Mouse (Mus musculus) kidney, adult 2 months (tissue): ENCODE data around the gene Dusp11. TPM values are rescaled to one million over a fixed set of nuclear protein-coding genes. Genes with fewer than 3 reads are reported as not detected.
"Not testable (repeated sequence)": the region's sequence is repeated elsewhere in the genome, so short reads cannot be mapped to it uniquely, and the experiment has no call there.

Experiments used
- DNase-seq: peaks from one replicate; pipeline ENCODE4 v3.0.0; 2021
- H3K27ac ChIP-seq: fragments of 200-500 bp; 2 replicates; pipeline ENCODE4 v1.5.1; 2012; ENCODE audit warnings: low read depth, low read length, control low read depth, inconsistent platforms; ENCODE audit not compliant: insufficient read depth
- H3K27me3 ChIP-seq: fragments of 200-500 bp; replicated peaks from 2 replicates; pipeline ENCODE4 v1.6.1; 2012; ENCODE audit warnings: mild to moderate bottlenecking, moderate library complexity, low read length, inconsistent platforms; ENCODE audit not compliant: control insufficient read depth, insufficient read depth
- H3K36me3 ChIP-seq: fragments of 200-500 bp; 2 replicates; pipeline ENCODE4 v1.6.1; 2012; ENCODE audit warnings: mild to moderate bottlenecking, moderate library complexity, low read length, inconsistent platforms; ENCODE audit not compliant: control insufficient read depth, insufficient read depth
- H3K4me1 ChIP-seq: fragments of 200-500 bp; 2 replicates; pipeline ENCODE4 v1.6.1; 2011; ENCODE audit warnings: low read length; ENCODE audit not compliant: control insufficient read depth, insufficient read depth
- H3K4me3 ChIP-seq: fragments of 200-500 bp; 2 replicates; pipeline ENCODE4 v1.5.1; 2011; ENCODE audit warnings: mild to moderate bottlenecking, low read depth, low read length, control low read depth; ENCODE audit not compliant: insufficient read depth
- CTCF ChIP-seq: fragments of 200-500 bp; conservative IDR thresholded peaks from 2 replicates; pipeline ENCODE4 v1.5.1; 2011; ENCODE audit warnings: low read depth, mild to moderate bottlenecking, control low read depth, low read length, moderate library complexity, mixed read lengths; ENCODE audit not compliant: insufficient read depth, insufficient read length
- POLR2A ChIP-seq: fragments of 200-500 bp; IDR thresholded peaks from one replicate; pipeline ENCODE4 v1.6.1; 2011; ENCODE audit warnings: low read depth, low read length, control low read depth
- WGBS: fragments of 180-500 bp; shearing (Covaris S2); methylation state at CpG from one replicate; pipeline ENCODE4 v1.1.7; 2018; 5-methylcytosine and 5-hydroxymethylcytosine counted together
- polyA plus RNA-seq: library from polyadenylated mRNA; depleted of rRNA; stranded (reverse); fragments of >200 nt; gene quantifications from 2 replicates; pipeline ENCODE4 v1.2.3, GENCODE M21; 2012; rRNA removed

The Dusp11 gene
- 35.0 and 36.6 TPM in 2 replicates for polyA plus RNA-seq

DNA sequence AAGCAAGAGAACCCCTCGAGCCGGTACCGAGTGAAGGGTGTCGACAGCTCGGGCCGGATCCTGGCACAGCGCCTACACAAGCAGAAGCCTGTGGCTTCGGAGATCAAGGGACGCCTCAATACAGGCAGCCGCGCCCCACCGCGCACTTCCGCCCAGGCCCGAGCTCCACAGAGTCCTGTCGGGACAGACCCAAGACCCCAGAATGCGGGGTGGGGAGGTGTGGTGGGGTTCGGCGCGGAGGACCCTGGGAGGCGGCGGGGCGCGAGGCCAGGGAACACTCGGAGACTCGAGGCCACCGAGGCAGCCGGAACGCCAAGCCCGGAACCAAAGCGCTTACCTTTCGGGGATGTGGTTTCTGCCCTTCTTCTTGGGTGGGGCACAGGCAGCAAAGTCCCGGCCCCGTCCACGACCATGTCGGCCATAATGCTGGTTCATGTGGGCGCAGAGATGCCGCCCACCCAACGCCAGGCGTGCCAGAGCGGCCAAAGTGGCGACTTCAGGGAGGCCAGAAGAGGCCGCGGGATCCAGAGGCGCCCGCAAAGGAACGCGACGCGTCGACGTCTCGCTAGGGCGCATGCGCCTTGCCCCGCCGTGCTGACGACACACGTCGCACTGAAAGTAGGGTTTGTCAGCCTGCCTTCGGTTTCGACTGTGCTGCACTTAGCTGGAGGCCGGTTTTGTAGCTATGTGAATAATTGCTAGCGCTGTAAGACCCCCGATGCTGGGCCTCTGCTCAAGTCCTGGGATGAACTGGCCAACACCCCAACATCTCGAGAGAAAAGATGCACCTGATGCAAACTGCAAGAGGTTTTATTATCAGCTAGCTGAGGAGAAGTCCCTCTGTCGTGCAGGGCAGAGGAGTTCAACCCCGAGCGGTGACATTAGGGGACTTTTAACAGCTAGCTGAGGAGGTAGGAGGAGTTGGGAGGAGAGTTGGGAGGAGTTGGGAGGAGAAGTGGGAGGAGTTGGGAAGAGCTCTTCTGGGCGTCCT, at the start of gene Dusp11:
Gene Dusp11, minus strand, starts transcription at position 567 of the 991 bp plus-strand sequence.
- H3K4me3 ChIP-seq, result peak within 1 kb of the TSS; percentile 85
- peak; percentile 95 for DNase-seq

GRCm38 (mm10) chr6:86009980-86010379, 48.5 kb upstream of the Dusp11 start:
- TF ChIP-seq POLR2A (no peak), CTCF (peak; percentile 84)
- 38% methylated on average over 4 of the region's 4 CpGs for WGBS
- no peak overlapping the region for H3K27ac ChIP-seq
- H3K36me3 ChIP-seq, result no peaks in the 10 kb centered on the region
- peak; percentile 69 for DNase-seq
- H3K4me1 ChIP-seq, result no peaks in the 10 kb centered on the region
- no peak overlapping the region for H3K4me3 ChIP-seq
- H3K27me3 ChIP-seq, result no peaks in the 10 kb centered on the region

More for the DNA sequence above, at the start of gene Dusp11:
- WGBS, result under 1% methylated on average over 70 of the region's 70 CpGs
- Histone ChIP-seq H3K27ac (peak within 1 kb of the TSS; percentile 99), H3K27me3 (no peaks in the 10 kb centered on the region), H3K4me1 (peaks cover 4% of the 10 kb centered on the region; the same call in 1 of the 2 replicates), H3K36me3 (peaks cover 1% of the 10 kb centered on the region)
- TF ChIP-seq CTCF, result no peak
- TF ChIP-seq POLR2A, result peak; percentile 16

- TF ChIP-seq CTCF, result peak; percentile 99
- no peak for TF ChIP-seq POLR2A
- Histone ChIP-seq H3K27me3 (no peaks in the 10 kb centered on the region), H3K36me3 (no peaks in the 10 kb centered on the region), H3K4me3 (no peak overlapping the region), H3K4me1 (no peaks in the 10 kb centered on the region; the same call in 1 of the 2 replicates), H3K27ac (no peak overlapping the region)
- peak; percentile 76 for DNase-seq
- whole genome bisulfite sequencing, result 9% methylated on average over 18 of the region's 18 CpGs
Measured at GRCm38 (mm10) chr6:86004271-86005148, 43.0 kb upstream of the Dusp11 start.

- Histone ChIP-seq H3K36me3 (no peaks in the 10 kb centered on the region), H3K4me3 (no peak overlapping the region), H3K27me3 (no peaks in the 10 kb centered on the region), H3K27ac (no peak overlapping the region), H3K4me1 (no peaks in the 10 kb centered on the region; the same call in 1 of the 2 replicates)
- TF ChIP-seq CTCF (peak; percentile 52), POLR2A (no peak)
- peak; percentile 8 for DNase-seq
- WGBS, result 82% methylated on average over 18 of the region's 18 CpGs
Measured at GRCm38 (mm10) chr6:86003405-86003925, 42.0 kb upstream of the Dusp11 start.

DNA sequence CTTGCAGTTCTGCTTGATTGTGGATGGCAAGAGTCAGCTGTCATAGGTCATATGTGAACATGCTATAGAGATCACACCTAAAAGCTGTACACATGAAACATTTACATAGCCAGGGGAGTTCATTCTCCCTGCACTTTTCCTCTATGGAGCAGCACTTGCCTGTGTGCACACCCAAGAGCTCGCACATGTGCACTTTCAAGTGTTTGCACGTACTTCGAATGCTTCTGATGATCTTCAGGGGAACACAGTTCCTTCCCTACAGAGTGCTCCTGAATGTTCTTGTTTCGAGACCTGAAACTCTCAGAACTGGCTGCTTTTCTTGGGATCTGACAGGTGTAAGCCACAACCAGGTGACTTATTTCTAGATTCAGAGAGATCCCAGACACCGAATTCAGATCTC, 29.3 kb upstream of the Dusp11 start:
- DNase-seq, H3K27ac ChIP-seq: not testable (repeated sequence)

DNA sequence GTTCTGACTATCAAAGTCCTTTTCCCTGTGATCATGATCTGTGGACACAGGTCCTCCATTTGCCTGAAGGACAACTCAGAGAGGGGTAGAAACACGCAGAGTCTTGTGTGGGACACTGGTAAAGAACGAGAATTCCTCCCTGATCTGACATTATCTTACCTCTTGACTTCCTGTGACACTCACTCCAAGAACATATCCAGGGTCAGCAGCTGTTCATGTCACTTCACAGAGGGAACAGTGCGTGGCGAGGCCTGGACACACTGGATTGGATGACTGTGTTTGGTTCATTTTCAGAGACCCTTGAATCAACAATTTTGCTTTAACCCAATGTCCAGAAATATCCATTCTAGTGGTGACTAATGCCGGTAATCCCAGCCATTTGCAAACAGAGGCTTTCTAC, 28.1 kb upstream of the Dusp11 start:
- WGBS, result 86% methylated on average over 5 of the region's 5 CpGs
- H3K27me3 ChIP-seq, H3K36me3 ChIP-seq, H3K27ac ChIP-seq, H3K4me3 ChIP-seq, H3K4me1 ChIP-seq, DNase-seq: not testable (repeated sequence)

More for the DNA sequence above, 29.3 kb upstream of the Dusp11 start:
- 78% methylated on average over 5 of the region's 5 CpGs for WGBS
- not testable (repeated sequence) for H3K4me3 ChIP-seq, H3K36me3 ChIP-seq, H3K27me3 ChIP-seq, H3K4me1 ChIP-seq
